Mouse (Mus musculus): Measurements from ENCODE around the gene Gm5475. TPM values are rescaled to one million over a fixed set of nuclear protein-coding genes. Genes with fewer than 3 reads are reported as not detected.

Gm5475 gene
- polyA plus RNA-seq, 1 experiment from 2014 or later: 0.14 TPM

DNA sequence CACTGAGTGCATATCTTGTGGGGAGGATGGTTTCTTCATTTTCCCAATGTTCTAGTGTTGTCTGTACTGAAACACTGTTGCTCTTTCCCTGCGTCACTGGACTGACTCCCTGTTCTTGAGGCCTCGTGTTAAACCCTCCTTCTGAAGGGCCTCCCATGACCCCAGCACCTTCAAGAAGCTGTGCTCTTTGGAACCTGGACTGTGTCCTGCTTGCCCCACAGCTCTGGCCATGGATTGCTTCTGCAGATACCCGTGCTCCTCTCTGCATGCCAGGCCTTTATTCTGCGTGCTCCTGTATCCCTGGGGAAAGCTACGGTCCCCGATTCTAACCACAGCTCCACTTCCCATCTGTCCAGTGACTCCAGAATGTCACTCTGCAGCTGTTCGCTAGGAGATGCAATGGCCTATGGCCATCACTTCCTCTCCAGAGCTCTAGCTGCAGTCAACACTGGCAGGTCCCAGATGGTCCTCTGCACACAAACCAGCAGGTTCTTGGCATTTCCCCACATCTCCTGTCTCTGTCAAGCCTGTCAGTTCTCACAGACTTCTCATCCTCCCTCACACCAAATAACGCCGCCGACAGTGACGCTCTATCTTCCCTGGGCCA lies 8.1 kb downstream of the Gm5475 start:
- Histone ChIP-seq H3K9me3 (ENCODE audit: control insufficient read depth, low read length) (no peaks in the 10 kb centered on the region), H3K9ac (ENCODE audit: low read depth, low read length) (no peak overlapping the region), H3K4me2 (replicated peaks; ENCODE audit: low read depth, low read length) (no peak overlapping the region), H3K27ac (ENCODE audit: low read depth, low read length) (no peak overlapping the region), H3K4me1 (ENCODE audit: control insufficient read depth, insufficient read depth, low read length) (no peaks in the 10 kb centered on the region), H3K4me3 (ENCODE audit: low read length) (no peak overlapping the region), H3K27me3 (ENCODE audit: control insufficient read depth, insufficient read depth, low read length) (0 out of 2 replicates have a peak, but pooled peaks cover 3% of the 10 kb centered on the region), H3K36me3 (ENCODE audit: control insufficient read depth, insufficient read depth, low read length) (no peaks in the 10 kb centered on the region)
- no peak for ATAC-seq (ENCODE audit: low FRiP score, low TSS enrichment)
- 60% methylated on average over 11 of the region's 11 CpGs for WGBS

DNA sequence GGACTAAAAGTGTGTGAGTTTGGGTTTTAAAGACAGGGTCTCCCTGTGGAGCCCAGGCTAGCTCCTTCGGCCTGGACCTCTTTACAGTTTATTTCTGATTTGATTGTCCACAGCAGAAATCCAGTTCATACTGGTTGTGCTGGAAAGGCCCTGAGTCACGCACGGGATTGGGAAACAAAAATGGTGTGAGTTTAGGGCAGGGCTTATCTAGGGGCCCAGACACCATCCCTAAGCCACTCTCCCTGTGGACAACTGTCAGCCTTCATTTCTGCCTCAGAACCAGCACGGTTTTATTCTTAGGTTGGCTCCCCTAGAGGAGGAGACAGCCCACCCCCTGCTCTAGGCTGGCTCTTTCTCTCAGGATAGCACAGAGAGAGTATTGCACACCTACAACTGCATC lies 11.3 kb downstream of the Gm5475 start:
- H3K4me2 ChIP-seq (replicated peaks; ENCODE audit: low read depth, low read length): no peak overlapping the region
- no peak overlapping the region for H3K9ac ChIP-seq (ENCODE audit: low read depth, low read length)
- no peak overlapping the region for H3K27ac ChIP-seq (ENCODE audit: low read depth, low read length)
- no peak overlapping the region for H3K4me3 ChIP-seq (ENCODE audit: low read length)
- no peaks in the 10 kb centered on the region for H3K27me3 ChIP-seq (ENCODE audit: control insufficient read depth, insufficient read depth, low read length)
- no peak for ATAC-seq (ENCODE audit: low FRiP score, low TSS enrichment)
- WGBS: 70% methylated on average over 4 of the region's 4 CpGs
- H3K4me1 ChIP-seq (ENCODE audit: control insufficient read depth, insufficient read depth, low read length): no peaks in the 10 kb centered on the region
- no peaks in the 10 kb centered on the region for H3K9me3 ChIP-seq (ENCODE audit: control insufficient read depth, low read length)
- H3K36me3 ChIP-seq (ENCODE audit: control insufficient read depth, insufficient read depth, low read length): no peaks in the 10 kb centered on the region

DNA sequence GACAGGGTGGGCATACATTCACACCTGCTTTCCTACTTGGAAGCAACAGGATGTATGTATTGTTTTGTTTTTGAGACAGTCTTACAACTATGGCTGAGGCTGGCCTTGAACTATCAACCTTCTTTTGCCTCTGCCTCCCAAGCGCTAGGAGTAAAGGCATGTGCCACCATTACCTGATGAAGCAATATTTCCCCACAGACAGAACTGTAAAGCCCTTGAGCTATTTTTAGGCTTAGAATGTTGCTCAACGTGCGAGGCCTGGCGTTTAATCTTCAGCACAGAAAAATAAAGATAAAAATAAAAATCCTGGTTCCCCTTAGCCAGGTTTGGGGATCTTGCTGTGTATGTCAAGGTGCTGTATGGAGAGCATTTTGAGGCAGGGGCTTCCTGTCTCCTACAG lies 14.2 kb downstream of the Gm5475 start:
- Histone ChIP-seq H3K27me3 (ENCODE audit: control insufficient read depth, insufficient read depth, low read length) (no peaks in the 10 kb centered on the region), H3K4me3 (ENCODE audit: low read length) (no peak overlapping the region), H3K9ac (ENCODE audit: low read depth, low read length) (no peak overlapping the region), H3K9me3 (ENCODE audit: control insufficient read depth, low read length) (no peaks in the 10 kb centered on the region), H3K27ac (ENCODE audit: low read depth, low read length) (no peak overlapping the region), H3K4me1 (ENCODE audit: control insufficient read depth, insufficient read depth, low read length) (no peaks in the 10 kb centered on the region), H3K4me2 (replicated peaks; ENCODE audit: low read depth, low read length) (no peak overlapping the region), H3K36me3 (ENCODE audit: control insufficient read depth, insufficient read depth, low read length) (no peaks in the 10 kb centered on the region)
- ATAC-seq (ENCODE audit: low FRiP score, low TSS enrichment): no peak
- WGBS: 82% methylated on average over 4 of the region's 4 CpGs

DNA sequence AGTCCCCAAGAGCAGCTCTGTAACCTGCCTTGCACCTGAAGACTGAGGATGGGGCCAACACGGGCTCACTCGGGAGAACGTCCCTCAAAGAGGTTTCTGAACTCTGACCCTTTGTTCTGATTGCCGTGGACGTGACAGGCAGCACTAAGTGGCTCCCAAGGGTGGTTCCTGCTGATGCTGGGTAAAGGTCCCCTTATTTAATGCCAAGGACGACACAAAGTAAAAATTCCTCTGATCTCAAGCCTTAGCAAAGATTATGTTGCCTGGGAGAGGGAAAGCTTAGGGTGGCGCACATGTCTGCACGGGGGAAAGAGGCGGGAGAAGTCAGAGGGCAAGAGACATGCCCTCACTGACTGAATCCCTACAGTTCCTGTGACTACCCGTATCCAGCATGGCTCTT lies 14.6 kb downstream of the Gm5475 start:
- Histone ChIP-seq H3K4me1 (ENCODE audit: control insufficient read depth, insufficient read depth, low read length) (no peaks in the 10 kb centered on the region), H3K27me3 (ENCODE audit: control insufficient read depth, insufficient read depth, low read length) (no peaks in the 10 kb centered on the region), H3K36me3 (ENCODE audit: control insufficient read depth, insufficient read depth, low read length) (no peaks in the 10 kb centered on the region), H3K4me3 (ENCODE audit: low read length) (no peak overlapping the region), H3K9me3 (ENCODE audit: control insufficient read depth, low read length) (no peaks in the 10 kb centered on the region), H3K9ac (ENCODE audit: low read depth, low read length) (no peak overlapping the region), H3K27ac (ENCODE audit: low read depth, low read length) (no peak overlapping the region), H3K4me2 (replicated peaks; ENCODE audit: low read depth, low read length) (no peak overlapping the region)
- 65% methylated on average over 10 of the region's 10 CpGs for WGBS
- ATAC-seq (ENCODE audit: low FRiP score, low TSS enrichment): no peak

DNA sequence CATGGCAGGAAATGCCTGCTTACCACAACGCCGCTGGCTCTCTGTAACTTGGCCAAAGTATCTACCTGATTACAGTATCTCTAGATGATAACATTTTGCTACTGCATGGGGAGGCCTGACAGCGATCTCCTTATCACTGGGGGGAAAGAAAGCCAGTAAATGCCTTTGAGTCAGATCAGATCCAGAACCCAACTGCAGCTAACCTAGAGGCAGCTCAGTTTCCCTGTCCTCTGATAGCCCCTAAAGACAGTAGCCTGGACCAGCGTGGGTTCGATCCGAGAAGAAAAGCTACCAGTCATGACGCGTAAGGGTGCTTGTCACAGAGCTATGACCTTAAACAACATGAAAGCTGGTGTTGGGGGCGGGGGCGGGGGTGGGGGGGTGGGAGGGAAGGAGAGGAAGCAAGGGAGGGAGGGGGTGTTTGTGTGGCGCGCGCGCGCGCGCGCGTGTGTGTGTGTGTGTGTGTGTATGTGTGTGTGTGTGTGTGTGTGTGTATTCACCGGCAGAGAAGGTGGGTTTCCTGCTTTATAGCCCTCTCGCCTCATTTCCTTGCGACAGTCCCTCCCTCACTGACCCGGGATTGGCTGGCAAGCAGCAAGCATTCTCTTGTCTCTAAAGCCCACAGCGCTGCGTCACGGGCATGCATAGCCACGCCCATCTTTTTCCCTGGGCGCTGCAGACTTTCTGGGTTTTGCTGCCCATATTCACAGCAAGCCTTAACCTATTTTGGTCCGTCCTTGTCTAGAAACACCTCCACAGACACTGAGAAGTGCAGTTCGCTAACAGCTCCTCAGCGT lies 21.4 kb downstream of the Gm5475 start:
- Histone ChIP-seq H3K4me3 (ENCODE audit: low read length) (peak overlapping the region; percentile 43), H3K4me1 (ENCODE audit: control insufficient read depth, insufficient read depth, low read length) (0 out of 2 replicates have a peak, but pooled peaks cover 6% of the 10 kb centered on the region), H3K27me3 (ENCODE audit: control insufficient read depth, insufficient read depth, low read length) (no peaks in the 10 kb centered on the region), H3K36me3 (ENCODE audit: control insufficient read depth, insufficient read depth, low read length) (no peaks in the 10 kb centered on the region), H3K9ac (ENCODE audit: low read depth, low read length) (peak overlapping the region; percentile 52), H3K27ac (ENCODE audit: low read depth, low read length) (peak overlapping the region; percentile 79; the same call in 1 of the 2 replicates), H3K4me2 (replicated peaks; ENCODE audit: low read depth, low read length) (peak overlapping the region; percentile 73), H3K9me3 (ENCODE audit: control insufficient read depth, low read length) (no peaks in the 10 kb centered on the region)
- 6% methylated on average over 20 of the region's 31 CpGs for WGBS
- ATAC-seq (ENCODE audit: low FRiP score, low TSS enrichment): peak; percentile 97

DNA sequence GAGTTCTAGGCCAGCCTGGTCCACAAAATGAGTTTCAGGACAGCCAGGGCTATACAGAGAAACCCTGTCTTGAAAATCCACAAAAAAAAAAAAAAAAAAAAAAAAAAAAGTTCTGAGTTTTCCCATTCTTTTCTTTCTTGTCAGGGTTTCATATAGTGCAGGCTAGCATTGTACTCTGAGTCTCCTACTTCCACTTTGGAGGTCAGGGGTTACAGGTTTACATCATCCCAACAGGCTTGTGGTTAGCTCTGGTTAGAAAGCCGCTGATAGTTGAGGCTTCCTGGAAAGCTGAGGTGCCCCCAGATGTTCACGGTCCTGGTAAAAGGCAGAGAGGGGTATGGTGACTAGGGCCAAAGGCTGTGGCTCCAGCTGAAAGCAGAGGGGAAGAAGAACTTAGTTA lies 24.9 kb downstream of the Gm5475 start:
- H3K27ac ChIP-seq (ENCODE audit: low read depth, low read length): no peak overlapping the region
- 75% methylated on average over 2 of the region's 2 CpGs for WGBS

DNA sequence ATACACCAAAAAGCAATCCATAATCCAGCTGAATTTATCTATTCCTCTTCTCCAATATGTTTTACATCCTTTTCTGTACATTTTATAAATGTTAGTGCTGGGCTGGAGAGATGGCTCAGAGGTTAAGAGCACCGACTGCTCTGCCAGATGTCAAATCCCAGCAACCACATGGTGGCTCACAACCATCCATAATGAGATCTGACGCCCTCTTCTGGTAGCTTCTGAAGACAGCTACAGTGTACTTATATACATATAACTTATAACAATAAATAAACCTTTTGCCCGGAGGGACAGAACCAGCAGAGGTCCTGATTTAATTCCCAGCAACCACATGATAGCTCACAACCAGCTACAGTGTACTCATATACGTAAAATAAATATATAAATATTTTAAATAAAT lies 26.6 kb downstream of the Gm5475 start:
- Histone ChIP-seq H3K4me3 (ENCODE audit: low read length) (no peak overlapping the region), H3K9me3 (ENCODE audit: control insufficient read depth, low read length) (no peaks in the 10 kb centered on the region), H3K9ac (ENCODE audit: low read depth, low read length) (no peak overlapping the region), H3K4me1 (ENCODE audit: control insufficient read depth, insufficient read depth, low read length) (0 out of 2 replicates have a peak, but pooled peaks cover 6% of the 10 kb centered on the region), H3K4me2 (replicated peaks; ENCODE audit: low read depth, low read length) (no peak overlapping the region), H3K27me3 (ENCODE audit: control insufficient read depth, insufficient read depth, low read length) (no peaks in the 10 kb centered on the region), H3K27ac (ENCODE audit: low read depth, low read length) (no peak overlapping the region), H3K36me3 (ENCODE audit: control insufficient read depth, insufficient read depth, low read length) (no peaks in the 10 kb centered on the region)
- ATAC-seq (ENCODE audit: low FRiP score, low TSS enrichment): no peak
- 79% methylated on average over 4 of the region's 4 CpGs for WGBS

More for the DNA sequence above, 24.9 kb downstream of the Gm5475 start:
- H3K27me3 ChIP-seq (ENCODE audit: control insufficient read depth, insufficient read depth, low read length): no peaks in the 10 kb centered on the region
- no peak for ATAC-seq (ENCODE audit: low FRiP score, low TSS enrichment)
- H3K4me3 ChIP-seq (ENCODE audit: low read length): no peak overlapping the region
- H3K36me3 ChIP-seq (ENCODE audit: control insufficient read depth, insufficient read depth, low read length): no peaks in the 10 kb centered on the region
- no peaks in the 10 kb centered on the region for H3K9me3 ChIP-seq (ENCODE audit: control insufficient read depth, low read length)
- H3K4me1 ChIP-seq (ENCODE audit: control insufficient read depth, insufficient read depth, low read length): 0 out of 2 replicates have a peak, but pooled peaks cover 6% of the 10 kb centered on the region
- no peak overlapping the region for H3K4me2 ChIP-seq (replicated peaks; ENCODE audit: low read depth, low read length)
- no peak overlapping the region for H3K9ac ChIP-seq (ENCODE audit: low read depth, low read length)

DNA sequence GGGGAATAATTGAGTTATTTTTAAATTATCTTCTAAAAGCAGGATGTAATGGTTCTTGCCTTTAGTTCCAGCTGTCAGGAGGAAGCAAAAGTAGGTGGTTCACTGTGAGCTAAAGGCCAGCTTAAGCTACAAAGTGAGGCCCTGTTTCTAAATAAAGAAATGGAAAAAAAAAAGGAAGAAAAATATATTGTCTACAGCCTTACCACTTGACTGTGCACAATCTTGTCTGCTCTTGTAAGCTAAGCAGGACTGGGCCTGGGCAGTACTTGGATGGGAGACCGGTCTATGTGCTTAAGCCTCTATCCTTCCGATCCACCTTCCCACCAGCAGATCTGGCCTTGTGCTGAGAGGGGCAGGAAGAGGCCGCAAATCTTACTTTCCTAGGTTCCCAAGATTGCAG lies 27.5 kb downstream of the Gm5475 start:
- Histone ChIP-seq H3K27me3 (ENCODE audit: control insufficient read depth, insufficient read depth, low read length) (no peaks in the 10 kb centered on the region), H3K4me2 (replicated peaks; ENCODE audit: low read depth, low read length) (no peak overlapping the region), H3K4me3 (ENCODE audit: low read length) (no peak overlapping the region), H3K9ac (ENCODE audit: low read depth, low read length) (no peak overlapping the region), H3K4me1 (ENCODE audit: control insufficient read depth, insufficient read depth, low read length) (no peaks in the 10 kb centered on the region), H3K36me3 (ENCODE audit: control insufficient read depth, insufficient read depth, low read length) (no peaks in the 10 kb centered on the region), H3K9me3 (ENCODE audit: control insufficient read depth, low read length) (no peaks in the 10 kb centered on the region), H3K27ac (ENCODE audit: low read depth, low read length) (no peak overlapping the region)
- no peak for ATAC-seq (ENCODE audit: low FRiP score, low TSS enrichment)
- WGBS: 78% methylated on average over 3 of the region's 3 CpGs

DNA sequence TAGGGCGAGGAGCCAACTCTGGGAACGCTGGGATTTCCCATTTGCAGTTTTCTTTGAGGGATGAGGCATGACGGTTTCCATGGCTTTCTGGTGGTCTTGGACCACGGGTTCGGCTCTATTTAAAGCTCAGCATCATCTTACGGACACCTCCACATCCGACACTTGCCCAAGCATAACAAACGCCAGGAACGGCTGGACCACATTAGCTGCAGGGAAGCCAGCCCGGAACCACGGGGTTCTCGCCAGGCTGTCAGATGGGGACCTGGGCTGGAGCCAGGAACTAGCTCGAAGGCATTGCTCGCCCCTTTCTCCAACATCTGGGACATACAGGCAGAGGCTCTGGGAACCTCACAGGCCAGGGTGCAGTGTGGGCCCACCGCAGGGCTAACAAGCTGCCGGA lies 29.3 kb downstream of the Gm5475 start:
- Histone ChIP-seq H3K4me2 (replicated peaks; ENCODE audit: low read depth, low read length) (no peak overlapping the region), H3K9me3 (ENCODE audit: control insufficient read depth, low read length) (no peaks in the 10 kb centered on the region), H3K27ac (ENCODE audit: low read depth, low read length) (no peak overlapping the region), H3K27me3 (ENCODE audit: control insufficient read depth, insufficient read depth, low read length) (no peaks in the 10 kb centered on the region), H3K4me3 (ENCODE audit: low read length) (no peak overlapping the region), H3K4me1 (ENCODE audit: control insufficient read depth, insufficient read depth, low read length) (no peaks in the 10 kb centered on the region), H3K36me3 (ENCODE audit: control insufficient read depth, insufficient read depth, low read length) (no peaks in the 10 kb centered on the region), H3K9ac (ENCODE audit: low read depth, low read length) (no peak overlapping the region)
- 61% methylated on average over 16 of the region's 16 CpGs for WGBS
- no peak for ATAC-seq (ENCODE audit: low FRiP score, low TSS enrichment)
